Mouse (Mus musculus) embryonic fibroblast, embryonic 13.5 days (primary cell): Measurements from ENCODE around the gene Ccnb1.

Experiments used
- CTCF ChIP-seq: IDR thresholded peaks from 2 replicates; pipeline ENCODE4 v1.5.1; 2011; ENCODE audit warnings: mild to moderate bottlenecking, control low read depth, low read length, moderate library complexity, borderline replicate concordance; ENCODE audit not compliant: insufficient read depth
- POLR2A ChIP-seq: IDR thresholded peaks from 2 replicates; pipeline ENCODE4 v1.6.1; 2011; ENCODE audit warnings: low read depth, mild to moderate bottlenecking, control low read depth, low read length, moderate library complexity

DNA sequence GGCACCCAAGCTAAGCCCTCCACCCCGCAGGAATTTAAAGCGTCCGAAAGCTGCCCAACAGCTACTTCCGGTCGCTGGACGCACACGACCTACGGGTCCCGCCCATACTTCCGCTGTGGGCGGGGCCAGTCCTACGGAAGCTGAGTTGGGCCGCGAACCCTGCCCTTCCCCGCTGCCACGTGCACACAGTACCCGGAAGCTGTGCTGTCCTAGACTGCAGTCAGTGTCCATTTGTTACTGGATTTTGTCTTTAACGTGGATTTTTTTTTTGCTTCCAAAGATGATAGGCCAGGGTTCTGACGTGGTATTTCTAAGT is 55.6 kb downstream of the Ccnb1 start, which contains the start of gene Cdk7:
- no peak for TF ChIP-seq CTCF
- TF ChIP-seq POLR2A: peak; percentile 6; the same call in 1 of the 2 replicates
